ENCODE assay signal across 8 mouse cellular contexts in genomic region chr4:118291231-118291630, GRCm38 (mm10). TPM values are rescaled to one million over a fixed set of nuclear protein-coding genes. Genes with fewer than 3 reads are reported as not detected.
A peak's percentile ranks its signal among the peaks of the same experiment; 100 is the strongest.
DNase-seq lines count a peak whose midpoint lies in the region; ATAC-seq lines count a peak whose summit lies in the region.

Gene Ptprf (minus strand): TSS chr4:118291405.

- H3K36me3 ChIP-seq in intestine, embryonic 16.5 days (ENCODE audit: control insufficient read depth, insufficient read depth, low read length): no peaks in the 10 kb centered on the region
- no peaks in the 10 kb centered on the region for H3K36me3 ChIP-seq in midbrain, embryonic 11.5 days (ENCODE audit: control insufficient read depth, insufficient read depth, low read length)
- no peaks in the 10 kb centered on the region for H3K36me3 ChIP-seq in stomach, embryonic 16.5 days (ENCODE audit: control insufficient read depth, insufficient read depth, low read length)

- peak within 1 kb of the TSS; percentile 92 for H3K9ac ChIP-seq in intestine, embryonic 16.5 days (ENCODE audit: low read depth, low read length)
- H3K9ac ChIP-seq in midbrain, embryonic 11.5 days (ENCODE audit: low read length): peak within 1 kb of the TSS; percentile 98
- H3K9ac ChIP-seq in stomach, embryonic 16.5 days (ENCODE audit: low read length): peak within 1 kb of the TSS; percentile 96

- DNase-seq in adrenal gland, adult 2 months: peak; percentile 83
- peak; percentile 78 to 89 for DNase-seq in cerebellum, postnatal 4 days (ENCODE audit: low spot score in 2 of 2)
- DNase-seq in gastrocnemius, postnatal 25 days: peak; percentile 66
- DNase-seq in left cerebral cortex, postnatal 36 days (ENCODE audit: low spot score in 2 of 2): peak; percentile 72 to 74
- DNase-seq in midbrain, embryonic 11.5 days (ENCODE audit: low spot score, missing footprints): peak; percentile 96

- H3K4me3 ChIP-seq in intestine, embryonic 16.5 days (ENCODE audit: low read length): peak within 1 kb of the TSS; percentile 79
- H3K4me3 ChIP-seq in midbrain, embryonic 11.5 days (ENCODE audit: low read depth, low read length): peak within 1 kb of the TSS; percentile 98
- peak within 1 kb of the TSS; percentile 62 for H3K4me3 ChIP-seq in stomach, embryonic 16.5 days (replicated peaks; ENCODE audit: low read length)

- H3K27me3 ChIP-seq in intestine, embryonic 16.5 days (replicated peaks; ENCODE audit: control insufficient read depth, insufficient read depth, low read length): no peaks in the 10 kb centered on the region
- no peaks in the 10 kb centered on the region for H3K27me3 ChIP-seq in midbrain, embryonic 11.5 days (ENCODE audit: control insufficient read depth, insufficient read depth, low read length)
- H3K27me3 ChIP-seq in stomach, embryonic 16.5 days (ENCODE audit: control insufficient read depth, insufficient read depth, low read length): no peaks in the 10 kb centered on the region

- peak; percentile 47 for ATAC-seq in intestine, embryonic 16.5 days
- peak; percentile 67 for ATAC-seq in midbrain, embryonic 11.5 days (ENCODE audit: low FRiP score)
- ATAC-seq in stomach, embryonic 16.5 days (ENCODE audit: insufficient read depth, low FRiP score): peak; percentile 69
- no peak for ATAC-seq in inflammation-experienced regulatory T-cells, adult 6 months

- WGBS in intestine, embryonic 16.5 days: 3% methylated on average over 25 of the region's 50 CpGs
- WGBS in midbrain, embryonic 11.5 days: 1% methylated on average over 39 of the region's 50 CpGs
- WGBS in stomach, embryonic 16.5 days: 2% methylated on average over 47 of the region's 50 CpGs

- peak within 1 kb of the TSS; percentile 89 for H3K27ac ChIP-seq in intestine, embryonic 16.5 days (ENCODE audit: low read length)
- peak within 1 kb of the TSS; percentile 76 for H3K27ac ChIP-seq in midbrain, embryonic 11.5 days (ENCODE audit: low read depth, low read length)
- H3K27ac ChIP-seq in stomach, embryonic 16.5 days (ENCODE audit: low read length): peak within 1 kb of the TSS; percentile 91

- peak within 1 kb of the TSS; percentile 74 for H3K4me2 ChIP-seq in intestine, embryonic 16.5 days (ENCODE audit: low read depth, low read length)
- H3K4me2 ChIP-seq in midbrain, embryonic 11.5 days: peak within 1 kb of the TSS; percentile 83
- peak within 1 kb of the TSS; percentile 74 for H3K4me2 ChIP-seq in stomach, embryonic 16.5 days (ENCODE audit: low read depth, low read length)

- H3K9me3 ChIP-seq in intestine, embryonic 16.5 days (ENCODE audit: control insufficient read depth, low read length): no peaks in the 10 kb centered on the region
- H3K9me3 ChIP-seq in midbrain, embryonic 11.5 days (ENCODE audit: control insufficient read depth, low read length): no peaks in the 10 kb centered on the region
- H3K9me3 ChIP-seq in stomach, embryonic 16.5 days (replicated peaks; ENCODE audit: control insufficient read depth, low read length): no peaks in the 10 kb centered on the region

- peaks cover 31% of the 10 kb centered on the region for H3K4me1 ChIP-seq in intestine, embryonic 16.5 days (ENCODE audit: control insufficient read depth, insufficient read depth, low read length)
- peaks cover 16% of the 10 kb centered on the region for H3K4me1 ChIP-seq in midbrain, embryonic 11.5 days (ENCODE audit: control insufficient read depth, insufficient read depth, low read length)
- peaks cover 40% of the 10 kb centered on the region for H3K4me1 ChIP-seq in stomach, embryonic 16.5 days (ENCODE audit: control insufficient read depth, insufficient read depth, low read length)

- intact Hi-C loops in left cerebral cortex, postnatal 36 days (cut with DNase I): loop anchor here (10.0 kb wide), 1 partner anchor 376 kb away; the partner anchor contains the start of gene Ipo13

RNA-seq across cellular contexts. Expression of gene Ptprf, which starts in this region (rescaled TPM):
- 10 to 100 TPM; 34.9 to 87.8 TPM for total RNA-seq in adrenal gland, adult 2 months (2021)
- polyA plus RNA-seq in adrenal gland, adult 2 months (2012; rRNA removed): 43.2 and 43.3 TPM in 2 replicates
- total RNA-seq in gastrocnemius, postnatal 25 days (2021): 1 to 10 TPM; 3.7 to 4.8 TPM
- polyA plus RNA-seq in intestine, embryonic 16.5 days (2015; fragmentation: Nextera tagmentation; extraction: Ambion mirVana): 45.8 and 54.8 TPM in 2 replicates
- 100 to 1,000 TPM; 118 to 126 TPM for total RNA-seq in left cerebral cortex, postnatal 36 days (2021)
- polyA plus RNA-seq in midbrain, embryonic 11.5 days (2014; fragmentation: Nextera tagmentation; extraction: Ambion mirVana): 60.1 and 63.5 TPM in 2 replicates
- polyA plus RNA-seq in stomach, embryonic 16.5 days (2015; fragmentation: Nextera tagmentation; extraction: Ambion mirVana): 86.0 and 93.0 TPM in 2 replicates
- under 1 TPM; 0.11 to 0.92 (median 0.56) TPM for polyA plus RNA-seq in inflammation-experienced regulatory T-cells, adult 6 months (2017; shearing (Covaris generic))

Comparison
In these comparisons a context has a peak if more than half of its experiments do, and no peak if none do; other contexts are left out.
1. RNA of gene Ptprf (total RNA-seq): 118 to 126 TPM in left cerebral cortex, postnatal 36 days and 34.9 to 87.8 TPM in adrenal gland, adult 2 months; 3.7 to 4.8 TPM in gastrocnemius, postnatal 25 days; every median in the first group is over 4 times any median in the second.
2. RNA of gene Ptprf (polyA plus RNA-seq): 86.0 to 93.0 TPM in stomach, embryonic 16.5 days, 60.1 to 63.5 TPM in midbrain, embryonic 11.5 days, 45.8 to 54.8 TPM in intestine, embryonic 16.5 days and 43.2 to 43.3 TPM in adrenal gland, adult 2 months; 0.11 to 0.92 TPM in inflammation-experienced regulatory T-cells, adult 6 months; every median in the first group is over 10 times any median in the second.
3. Peak in every context shown above with its lines, with median percentiles within 50 percentile points of each other: DNase-seq, H3K27ac ChIP-seq, H3K4me2 ChIP-seq, H3K4me3 ChIP-seq and H3K9ac ChIP-seq.